In the genomic region with DNA sequence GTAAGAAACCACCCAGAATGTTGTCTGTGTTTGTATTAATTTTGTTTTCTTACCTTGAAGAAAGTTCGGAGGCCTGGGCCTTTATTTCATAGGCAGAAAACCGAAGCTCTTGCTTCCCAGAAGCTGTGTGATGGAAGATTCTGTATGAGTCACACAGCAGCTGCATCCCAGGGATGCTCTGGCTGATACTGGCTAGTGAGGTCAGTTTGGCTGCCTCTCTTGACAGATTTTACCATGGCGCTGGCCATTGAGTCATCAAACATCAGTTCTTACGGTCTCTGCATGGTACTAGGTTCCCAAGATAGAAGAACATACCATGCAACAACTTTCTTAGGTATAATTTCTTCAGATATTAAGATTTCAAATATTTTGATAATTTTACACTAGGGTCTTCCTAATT, we compare ENCODE assay signal across 20 mouse cellular contexts. TPM values are rescaled to one million over a fixed set of nuclear protein-coding genes. Genes with fewer than 3 reads are reported as not detected.
DNase-seq lines count a peak whose midpoint lies in the region; ATAC-seq lines count a peak whose summit lies in the region.
"Had no signal": no experiment of that assay in that cellular context is flagged by ENCODE, and none has a peak within 500 bp of the region (broad histone marks: within the 10 kb centered on the region; RNA-seq: fewer than 3 reads in every experiment).

No protein-coding gene starts in this region.

- WGBS in hindbrain, embryonic 16.5 days: 77% methylated on average over 4 of the region's 4 CpGs
- 87% methylated on average over 4 of the region's 4 CpGs for WGBS in hindbrain, embryonic 13.5 days
- WGBS in forebrain, embryonic 16.5 days: 81% methylated on average over 4 of the region's 4 CpGs

- no peaks in the 10 kb centered on the region for H3K36me3 ChIP-seq in hindbrain, embryonic 16.5 days (ENCODE audit: control insufficient read depth, insufficient read depth, low read length)
- no peaks in the 10 kb centered on the region for H3K36me3 ChIP-seq in hindbrain, embryonic 13.5 days
- H3K36me3 ChIP-seq in forebrain, embryonic 16.5 days (ENCODE audit: control insufficient read depth, insufficient read depth): no peaks in the 10 kb centered on the region
- H3K36me3 ChIP-seq: embryonic facial prominence, embryonic 12.5 days; hindbrain, embryonic 15.5 days had no signal

- H3K9ac ChIP-seq in hindbrain, embryonic 16.5 days (ENCODE audit: low read depth, low read length): 0 out of 2 replicates have a peak overlapping the region, but pooled peaks have one; percentile 4
- no peak overlapping the region for H3K9ac ChIP-seq in hindbrain, embryonic 13.5 days
- no peak overlapping the region for H3K9ac ChIP-seq in forebrain, embryonic 16.5 days (replicated peaks; ENCODE audit: low read depth, low read length)
- H3K9ac ChIP-seq: embryonic facial prominence, embryonic 12.5 days; hindbrain, embryonic 15.5 days; limb, embryonic 15.5 days had no signal

- no peak overlapping the region for H3K4me3 ChIP-seq in hindbrain, embryonic 16.5 days (ENCODE audit: low read length)
- no peak overlapping the region for H3K4me3 ChIP-seq in hindbrain, embryonic 13.5 days
- no peak overlapping the region for H3K4me3 ChIP-seq in forebrain, embryonic 16.5 days (replicated peaks; ENCODE audit: low read length)
- H3K4me3 ChIP-seq: embryonic facial prominence, embryonic 12.5 days; hindbrain, embryonic 15.5 days; limb, embryonic 15.5 days had no signal

- no peaks in the 10 kb centered on the region for H3K27me3 ChIP-seq in hindbrain, embryonic 16.5 days (replicated peaks; ENCODE audit: control insufficient read depth, insufficient read depth, low read length)
- no peaks in the 10 kb centered on the region for H3K27me3 ChIP-seq in hindbrain, embryonic 13.5 days
- no peaks in the 10 kb centered on the region for H3K27me3 ChIP-seq in forebrain, embryonic 16.5 days (replicated peaks; ENCODE audit: control insufficient read depth, insufficient read depth, low read length)
- H3K27me3 ChIP-seq: embryonic facial prominence, embryonic 12.5 days; hindbrain, embryonic 15.5 days; limb, embryonic 15.5 days had no signal

- H3K27ac ChIP-seq in hindbrain, embryonic 16.5 days (ENCODE audit: low read depth, low read length): no peak overlapping the region
- no peak overlapping the region for H3K27ac ChIP-seq in hindbrain, embryonic 13.5 days
- no peak overlapping the region for H3K27ac ChIP-seq in forebrain, embryonic 16.5 days (ENCODE audit: low read length)
- H3K27ac ChIP-seq: embryonic facial prominence, embryonic 12.5 days; limb, embryonic 15.5 days had no signal

- DNase-seq in cerebellum, postnatal 25 days: peak; percentile 38 to 55
- peak; percentile 43 for DNase-seq in MN1 (ENCODE audit: low spot score)
- peak; percentile 33 for DNase-seq in gastrocnemius, postnatal 10 days
- DNase-seq: adrenal gland, postnatal 10 days; forebrain, postnatal 0 days; kidney, adult 11 months; kidney, postnatal 10 days; lung, postnatal 14 days; right cerebral cortex, adult 18-20 months; thymus, adult 18-20 months had no signal

- ATAC-seq in cerebellum, adult (ENCODE audit: insufficient number of reproducible peaks, low FRiP score, low TSS enrichment): no peak
- ATAC-seq in hindbrain, embryonic 16.5 days: no peak
- ATAC-seq in hindbrain, embryonic 13.5 days (ENCODE audit: low FRiP score): no peak
- ATAC-seq in forebrain, embryonic 16.5 days: no peak
- ATAC-seq: forebrain, postnatal 0 days had no signal

- H3K9me3 ChIP-seq in hindbrain, embryonic 16.5 days (ENCODE audit: control insufficient read depth, low read length): no peaks in the 10 kb centered on the region
- no peaks in the 10 kb centered on the region for H3K9me3 ChIP-seq in hindbrain, embryonic 13.5 days
- H3K9me3 ChIP-seq in forebrain, embryonic 16.5 days (ENCODE audit: control insufficient read depth, low read length): no peaks in the 10 kb centered on the region
- H3K9me3 ChIP-seq: embryonic facial prominence, embryonic 12.5 days; hindbrain, embryonic 15.5 days; limb, embryonic 15.5 days had no signal

- no peaks in the 10 kb centered on the region for H3K4me1 ChIP-seq in hindbrain, embryonic 16.5 days (ENCODE audit: control insufficient read depth, insufficient read depth, low read depth, low read length)
- H3K4me1 ChIP-seq in hindbrain, embryonic 13.5 days (replicated peaks): peaks cover 30% of the 10 kb centered on the region
- H3K4me1 ChIP-seq in forebrain, embryonic 16.5 days (replicated peaks; ENCODE audit: control insufficient read depth, insufficient read depth, low read length): peaks cover 26% of the 10 kb centered on the region

- H3K4me2 ChIP-seq in hindbrain, embryonic 16.5 days (ENCODE audit: low read length): no peak overlapping the region
- no peak overlapping the region for H3K4me2 ChIP-seq in hindbrain, embryonic 13.5 days
- no peak overlapping the region for H3K4me2 ChIP-seq in forebrain, embryonic 16.5 days (ENCODE audit: low read length)
- H3K4me2 ChIP-seq: embryonic facial prominence, embryonic 12.5 days; limb, embryonic 15.5 days had no signal

RNA-seq across cellular contexts. Expression of gene E130114P18Rik, which starts 17.0 kb away (rescaled TPM):
- polyA plus RNA-seq in hindbrain, embryonic 16.5 days (2015; fragmentation: Nextera tagmentation; extraction: Ambion mirVana): 20.9 and 21.5 TPM in 2 replicates
- polyA plus RNA-seq in hindbrain, embryonic 13.5 days (2015; fragmentation: Nextera tagmentation; extraction: Ambion mirVana): 34.2 and 37.0 TPM in 2 replicates
- 1 to 10 TPM; 1.4 TPM for total RNA-seq in gastrocnemius, postnatal 10 days (2021)
- 31.0 and 34.5 TPM in 2 replicates for polyA plus RNA-seq in forebrain, embryonic 16.5 days (2015; fragmentation: Nextera tagmentation; extraction: Ambion mirVana)
- total RNA-seq: ES-E14; granulocyte monocyte progenitor cell, adult 5-6 weeks; megakaryocyte-erythroid progenitor cell, adult 5-6 weeks had no signal

RNA-seq across cellular contexts. Expression of gene Nfia, which starts 22.3 kb away (rescaled TPM):
- polyA plus RNA-seq in hindbrain, embryonic 16.5 days (2015; fragmentation: Nextera tagmentation; extraction: Ambion mirVana): 38.4 and 43.4 TPM in 2 replicates
- 48.1 and 53.2 TPM in 2 replicates for polyA plus RNA-seq in hindbrain, embryonic 13.5 days (2015; fragmentation: Nextera tagmentation; extraction: Ambion mirVana)
- 100 to 1,000 TPM; 111 to 124 TPM for total RNA-seq in gastrocnemius, postnatal 10 days (2021)
- polyA plus RNA-seq in forebrain, embryonic 16.5 days (2015; fragmentation: Nextera tagmentation; extraction: Ambion mirVana): 88.3 and 97.1 TPM in 2 replicates
